Mouse (Mus musculus) liver, embryonic 14.5 days (tissue): ENCODE measurements around the gene Fuk.

Experiments
- CTCF ChIP-seq: IDR thresholded peaks from 2 replicates; pipeline ENCODE4 v1.5.1; 2016; ENCODE audit warnings: antibody characterized with exemption, low read depth, control low read depth
- EP300 ChIP-seq: IDR thresholded peaks from 2 replicates; pipeline ENCODE4 v1.6.1; 2016; ENCODE audit warnings: antibody characterized with exemption, low read depth

- no peak for TF ChIP-seq CTCF
- TF ChIP-seq EP300 = no peak
These were observed 55.1 kb downstream of the Fuk start for GRCm38 (mm10) chr8:110847171-110847549.
